In genomic region chr2:51847556-51847955, GRCm38 (mm10) we compare ENCODE assay signal across 20 mouse cellular contexts.
DNase-seq lines count a peak whose midpoint lies in the region; ATAC-seq lines count a peak whose summit lies in the region.
"Had no signal": no experiment of that assay in that cellular context is flagged by ENCODE, and none has a peak within 500 bp of the region (broad histone marks: within the 10 kb centered on the region; RNA-seq: fewer than 3 reads in every experiment).

No protein-coding gene starts in this region.

- DNase-seq in hindbrain, embryonic 14.5 days (ENCODE audit: low spot score) = peak; percentile 27
- no peak for DNase-seq in hindbrain, embryonic 11.5 days (ENCODE audit: low spot score)
- DNase-seq in limb, embryonic 10.5 days (ENCODE audit: low spot score) = no peak
- DNase-seq in gastrocnemius, postnatal 10 days = no peak
- DNase-seq in layer of hippocampus, postnatal 36 days = no peak
- DNase-seq: adrenal gland, adult 8-10 months; cerebellum, adult 18-20 months; cerebellum, postnatal 14 days; heart, adult 11 months; kidney, postnatal 25 days; lung, postnatal 4 days; right cerebral cortex, postnatal 25 days; spleen, adult 18-20 months had no signal

- no peaks in the 10 kb centered on the region for H3K9me3 ChIP-seq in hindbrain, embryonic 14.5 days (ENCODE audit: control insufficient read depth, low read length)
- no peaks in the 10 kb centered on the region for H3K9me3 ChIP-seq in hindbrain, embryonic 11.5 days (ENCODE audit: control insufficient read depth, low read length)
- H3K9me3 ChIP-seq in forebrain, embryonic 15.5 days = no peaks in the 10 kb centered on the region
- no peaks in the 10 kb centered on the region for H3K9me3 ChIP-seq in limb, embryonic 10.5 days (replicated peaks)
- no peaks in the 10 kb centered on the region for H3K9me3 ChIP-seq in midbrain, embryonic 15.5 days
- H3K9me3 ChIP-seq: embryonic facial prominence, embryonic 12.5 days; hindbrain, embryonic 15.5 days had no signal

- H3K27me3 ChIP-seq in hindbrain, embryonic 14.5 days (ENCODE audit: control insufficient read depth, insufficient read depth, low read length) = no peaks in the 10 kb centered on the region
- H3K27me3 ChIP-seq in hindbrain, embryonic 11.5 days (ENCODE audit: control insufficient read depth, insufficient read depth, low read length) = no peaks in the 10 kb centered on the region
- H3K27me3 ChIP-seq in forebrain, embryonic 15.5 days = no peaks in the 10 kb centered on the region
- no peaks in the 10 kb centered on the region for H3K27me3 ChIP-seq in limb, embryonic 10.5 days (ENCODE audit: low read depth, poor library complexity, severe bottlenecking)
- no peaks in the 10 kb centered on the region for H3K27me3 ChIP-seq in midbrain, embryonic 15.5 days (replicated peaks)
- H3K27me3 ChIP-seq: embryonic facial prominence, embryonic 12.5 days; hindbrain, embryonic 15.5 days had no signal

- H3K4me3 ChIP-seq in hindbrain, embryonic 14.5 days (replicated peaks; ENCODE audit: low read length) = no peak overlapping the region
- no peak overlapping the region for H3K4me3 ChIP-seq in hindbrain, embryonic 11.5 days (ENCODE audit: low read depth, low read length)
- H3K4me3 ChIP-seq in forebrain, embryonic 15.5 days = no peak overlapping the region
- no peak overlapping the region for H3K4me3 ChIP-seq in limb, embryonic 10.5 days
- no peak overlapping the region for H3K4me3 ChIP-seq in midbrain, embryonic 15.5 days
- H3K4me3 ChIP-seq: embryonic facial prominence, embryonic 12.5 days; hindbrain, embryonic 15.5 days; myocyte had no signal

- no peak overlapping the region for H3K27ac ChIP-seq in hindbrain, embryonic 14.5 days
- H3K27ac ChIP-seq in hindbrain, embryonic 11.5 days (ENCODE audit: low read depth, low read length) = no peak overlapping the region
- peak overlapping the region; percentile 19; the same call in 1 of the 2 replicates for H3K27ac ChIP-seq in forebrain, embryonic 15.5 days (replicated peaks)
- peak overlapping the region; percentile 54 for H3K27ac ChIP-seq in limb, embryonic 10.5 days
- peak overlapping the region; percentile 34 for H3K27ac ChIP-seq in midbrain, embryonic 15.5 days
- H3K27ac ChIP-seq: embryonic facial prominence, embryonic 12.5 days; hindbrain, embryonic 15.5 days had no signal

- 43% methylated on average over 4 of the region's 4 CpGs for WGBS in hindbrain, embryonic 14.5 days
- 75% methylated on average over 4 of the region's 4 CpGs for WGBS in hindbrain, embryonic 11.5 days
- WGBS in forebrain, embryonic 15.5 days = 52% methylated on average over 4 of the region's 4 CpGs
- WGBS in limb, embryonic 10.5 days = 64% methylated on average over 4 of the region's 4 CpGs
- WGBS in midbrain, embryonic 15.5 days = 43% methylated on average over 4 of the region's 4 CpGs

- no peaks in the 10 kb centered on the region for H3K36me3 ChIP-seq in hindbrain, embryonic 14.5 days (replicated peaks; ENCODE audit: control insufficient read depth, insufficient read depth)
- no peaks in the 10 kb centered on the region for H3K36me3 ChIP-seq in hindbrain, embryonic 11.5 days (ENCODE audit: control insufficient read depth, insufficient read depth, low read length)
- H3K36me3 ChIP-seq in forebrain, embryonic 15.5 days = no peaks in the 10 kb centered on the region
- H3K36me3 ChIP-seq in limb, embryonic 10.5 days = no peaks in the 10 kb centered on the region
- H3K36me3 ChIP-seq in midbrain, embryonic 15.5 days (replicated peaks) = no peaks in the 10 kb centered on the region
- H3K36me3 ChIP-seq: embryonic facial prominence, embryonic 12.5 days; hindbrain, embryonic 15.5 days had no signal

- H3K4me2 ChIP-seq in hindbrain, embryonic 14.5 days (replicated peaks) = no peak overlapping the region
- H3K4me2 ChIP-seq in hindbrain, embryonic 11.5 days (replicated peaks; ENCODE audit: low read depth, low read length) = no peak overlapping the region
- no peak overlapping the region for H3K4me2 ChIP-seq in forebrain, embryonic 15.5 days (replicated peaks)
- no peak overlapping the region for H3K4me2 ChIP-seq in midbrain, embryonic 15.5 days
- H3K4me2 ChIP-seq: embryonic facial prominence, embryonic 12.5 days; heart, embryonic 11.5 days; hindbrain, embryonic 15.5 days had no signal

- H3K4me1 ChIP-seq in hindbrain, embryonic 14.5 days (replicated peaks; ENCODE audit: control insufficient read depth, insufficient read depth, low read length) = no peaks in the 10 kb centered on the region
- H3K4me1 ChIP-seq in hindbrain, embryonic 11.5 days (replicated peaks; ENCODE audit: control insufficient read depth, insufficient read depth, low read length) = no peaks in the 10 kb centered on the region
- peaks cover 22% of the 10 kb centered on the region for H3K4me1 ChIP-seq in forebrain, embryonic 15.5 days
- peaks cover 79% of the 10 kb centered on the region for H3K4me1 ChIP-seq in limb, embryonic 10.5 days
- peaks cover 17% of the 10 kb centered on the region for H3K4me1 ChIP-seq in midbrain, embryonic 15.5 days
- H3K4me1 ChIP-seq: hindbrain, embryonic 15.5 days had no signal

- ATAC-seq in hindbrain, embryonic 14.5 days (ENCODE audit: low FRiP score) = no peak
- ATAC-seq in hindbrain, embryonic 11.5 days (ENCODE audit: low FRiP score) = no peak
- ATAC-seq in forebrain, embryonic 15.5 days (replicated peaks) = 0 out of 2 replicates have a peak, but pooled peaks have one; percentile 46
- ATAC-seq in midbrain, embryonic 15.5 days (replicated peaks) = no peak
- ATAC-seq: intestine, embryonic 16.5 days had no signal

- H3K9ac ChIP-seq in hindbrain, embryonic 14.5 days = no peak overlapping the region
- H3K9ac ChIP-seq in hindbrain, embryonic 11.5 days (ENCODE audit: low read depth, low read length) = no peak overlapping the region
- no peak overlapping the region for H3K9ac ChIP-seq in forebrain, embryonic 15.5 days (replicated peaks)
- H3K9ac ChIP-seq in midbrain, embryonic 15.5 days = no peak overlapping the region
- H3K9ac ChIP-seq: embryonic facial prominence, embryonic 12.5 days; hindbrain, embryonic 15.5 days had no signal

Comparison
In these comparisons a context has a peak if more than half of its experiments do, and no peak if none do; other contexts are left out.
1. H3K27ac ChIP-seq: peak in forebrain, embryonic 15.5 days (single experiment), limb, embryonic 10.5 days (single experiment) and midbrain, embryonic 15.5 days (single experiment); none in hindbrain, embryonic 14.5 days (single experiment) and hindbrain, embryonic 11.5 days (single experiment).